Mouse (Mus musculus): ENCODE measurements around the gene Vmn1r226.

Gene Vmn1r226

GRCm38 (mm10) chr17:20682543-20682942, at the start of gene Vmn1r226:
Vmn1r226 (plus strand) TSS chr17:20682843.
- DNase-seq (ENCODE audit: low read depth, low spot score), result no peak

GRCm38 (mm10) chr17:20729543-20729942, 46.9 kb downstream of the Vmn1r226 start, which contains the start of gene Vmn1r227:
Vmn1r227 (plus strand) TSS chr17:20729843.
- DNase-seq (ENCODE audit: low read depth, low spot score), result no peak
